Mouse (Mus musculus): ENCODE data around the gene Bola3. TPM values are rescaled to one million over a fixed set of nuclear protein-coding genes. Genes with fewer than 3 reads are reported as not detected.

The Bola3 gene
- polyA plus RNA-seq, 1 experiment = 28.1 TPM

- TF ChIP-seq TAL1 (IDR thresholded peaks at IDR 0.05; ENCODE audit: low read length) (no peak), GATA1 (IDR thresholded peaks at IDR 0.05; ENCODE audit: low read length) (no peak)
- Histone ChIP-seq H3K36me3 (ENCODE audit: control insufficient read depth) (peaks cover 98% of the 10 kb centered on the region), H3K4me3 (replicated peaks) (no peak overlapping the region)
These were observed 24.9 kb downstream of the Bola3 start for GRCm38 (mm10) chr6:83373704-83374300.

GRCm38 (mm10) chr6:83381510-83382491 is 32.9 kb downstream of the Bola3 start:
- no peaks in the 10 kb centered on the region for H3K27me3 ChIP-seq (ENCODE audit: control insufficient read depth)
- H3K9me3 ChIP-seq (ENCODE audit: control insufficient read depth, low read length) = no peaks in the 10 kb centered on the region
- TF ChIP-seq TAL1 (IDR thresholded peaks at IDR 0.05; ENCODE audit: low read length) (peak; percentile 84), GATA1 (IDR thresholded peaks at IDR 0.05; ENCODE audit: low read length) (peak; percentile 44; the same call in 1 of the 2 replicates)
- peaks cover 20% of the 10 kb centered on the region for H3K4me1 ChIP-seq (ENCODE audit: control insufficient read depth)
- H3K4me3 ChIP-seq (replicated peaks) = no peak overlapping the region
- H3K36me3 ChIP-seq (ENCODE audit: control insufficient read depth) = peaks cover 87% of the 10 kb centered on the region

More at GRCm38 (mm10) chr6:83373704-83374300, 24.9 kb downstream of the Bola3 start:
- no peaks in the 10 kb centered on the region for H3K9me3 ChIP-seq (ENCODE audit: control insufficient read depth, low read length)
- no peaks in the 10 kb centered on the region for H3K27me3 ChIP-seq (ENCODE audit: control insufficient read depth)
- H3K4me1 ChIP-seq (ENCODE audit: control insufficient read depth) = no peaks in the 10 kb centered on the region

GRCm38 (mm10) chr6:83385569-83386090 is 36.7 kb downstream of the Bola3 start:
- TF ChIP-seq TAL1 (IDR thresholded peaks at IDR 0.05; ENCODE audit: low read length) (no peak), GATA1 (IDR thresholded peaks at IDR 0.05; ENCODE audit: low read length) (no peak)
- Histone ChIP-seq H3K4me1 (ENCODE audit: control insufficient read depth) (peaks cover 20% of the 10 kb centered on the region), H3K27me3 (ENCODE audit: control insufficient read depth) (no peaks in the 10 kb centered on the region), H3K4me3 (replicated peaks) (no peak overlapping the region), H3K36me3 (ENCODE audit: control insufficient read depth) (peaks cover 61% of the 10 kb centered on the region), H3K9me3 (ENCODE audit: control insufficient read depth, low read length) (no peaks in the 10 kb centered on the region)

GRCm38 (mm10) chr6:83392166-83392780 is 43.3 kb downstream of the Bola3 start:
- peaks cover 63% of the 10 kb centered on the region for H3K36me3 ChIP-seq (ENCODE audit: control insufficient read depth)
- peaks cover 29% of the 10 kb centered on the region for H3K4me1 ChIP-seq (ENCODE audit: control insufficient read depth)

GRCm38 (mm10) chr6:83394122-83394521 is 45.2 kb downstream of the Bola3 start:
- no peak for TF ChIP-seq TAL1 (IDR thresholded peaks at IDR 0.05; ENCODE audit: low read length)
- TF ChIP-seq GATA1 (IDR thresholded peaks at IDR 0.05; ENCODE audit: low read length) = no peak
- H3K27me3 ChIP-seq (ENCODE audit: control insufficient read depth) = no peaks in the 10 kb centered on the region
- H3K4me1 ChIP-seq (ENCODE audit: control insufficient read depth) = peaks cover 36% of the 10 kb centered on the region
- peaks cover 75% of the 10 kb centered on the region for H3K36me3 ChIP-seq (ENCODE audit: control insufficient read depth)
- H3K4me3 ChIP-seq (replicated peaks) = no peak overlapping the region
- H3K9me3 ChIP-seq (ENCODE audit: control insufficient read depth, low read length) = peaks cover 17% of the 10 kb centered on the region

More at GRCm38 (mm10) chr6:83392166-83392780, 43.3 kb downstream of the Bola3 start:
- H3K27me3 ChIP-seq (ENCODE audit: control insufficient read depth) = no peaks in the 10 kb centered on the region
- TF ChIP-seq TAL1 (IDR thresholded peaks at IDR 0.05; ENCODE audit: low read length) (no peak), GATA1 (IDR thresholded peaks at IDR 0.05; ENCODE audit: low read length) (no peak)
- H3K9me3 ChIP-seq (ENCODE audit: control insufficient read depth, low read length) = peaks cover 17% of the 10 kb centered on the region
- H3K4me3 ChIP-seq (replicated peaks) = no peak overlapping the region

- H3K36me3 ChIP-seq (ENCODE audit: control insufficient read depth) = peaks cover 85% of the 10 kb centered on the region
- H3K4me1 ChIP-seq (ENCODE audit: control insufficient read depth) = peaks cover 46% of the 10 kb centered on the region
- TF ChIP-seq GATA1 (IDR thresholded peaks at IDR 0.05; ENCODE audit: low read length) (peak; percentile 35; the same call in 1 of the 2 replicates), TAL1 (IDR thresholded peaks at IDR 0.05; ENCODE audit: low read length) (peak; percentile 77)
These were observed 46.7 kb downstream of the Bola3 start for GRCm38 (mm10) chr6:83395544-83396229.

GRCm38 (mm10) chr6:83396711-83397110 is 47.8 kb downstream of the Bola3 start:
- Histone ChIP-seq H3K4me3 (replicated peaks) (no peak overlapping the region), H3K27me3 (ENCODE audit: control insufficient read depth) (no peaks in the 10 kb centered on the region), H3K4me1 (ENCODE audit: control insufficient read depth) (peaks cover 46% of the 10 kb centered on the region), H3K9me3 (ENCODE audit: control insufficient read depth, low read length) (peaks cover 17% of the 10 kb centered on the region), H3K36me3 (ENCODE audit: control insufficient read depth) (peaks cover 85% of the 10 kb centered on the region)
- no peak for TF ChIP-seq GATA1 (IDR thresholded peaks at IDR 0.05; ENCODE audit: low read length)
- no peak for TF ChIP-seq TAL1 (IDR thresholded peaks at IDR 0.05; ENCODE audit: low read length)

More at GRCm38 (mm10) chr6:83395544-83396229, 46.7 kb downstream of the Bola3 start:
- H3K9me3 ChIP-seq (ENCODE audit: control insufficient read depth, low read length) = peaks cover 17% of the 10 kb centered on the region
- H3K27me3 ChIP-seq (ENCODE audit: control insufficient read depth) = no peaks in the 10 kb centered on the region
- peak overlapping the region; percentile 30 for H3K4me3 ChIP-seq (replicated peaks)

GRCm38 (mm10) chr6:83397728-83398127 is 48.8 kb downstream of the Bola3 start:
- Histone ChIP-seq H3K27me3 (ENCODE audit: control insufficient read depth) (no peaks in the 10 kb centered on the region), H3K36me3 (ENCODE audit: control insufficient read depth) (peaks cover 86% of the 10 kb centered on the region), H3K4me1 (ENCODE audit: control insufficient read depth) (peaks cover 46% of the 10 kb centered on the region), H3K9me3 (ENCODE audit: control insufficient read depth, low read length) (peaks cover 17% of the 10 kb centered on the region), H3K4me3 (replicated peaks) (no peak overlapping the region)
- TF ChIP-seq TAL1 (IDR thresholded peaks at IDR 0.05; ENCODE audit: low read length) (no peak), GATA1 (IDR thresholded peaks at IDR 0.05; ENCODE audit: low read length) (no peak)
